Mouse (Mus musculus) MEL (cell line): ENCODE measurements at regions not wholly inside any gene's neighbourhood (a gene's known extent, or its start where the extent isn't known, plus 50 kb on each side); places are given as distances from the start of the nearest gene placed in this dataset.

Source experiments
- DNase-seq: peaks from one replicate; pipeline ENCODE4 v3.0.0; 2011; ENCODE audit warnings: low read depth, low spot score
- H3K27ac ChIP-seq: 2 replicates; pipeline ENCODE4 v1.5.1; 2012; ENCODE audit warnings: low read depth, mild to moderate bottlenecking, control low read depth, low read length, moderate library complexity; ENCODE audit not compliant: control insufficient read depth
- H3K27me3 ChIP-seq, 2 experiments: fragments of 150-350 bp in 1 of 2; sonication (generic) in 1 of 2; 2 replicates each; pipeline ENCODE4 v1.6.1; 2012; ENCODE audit warnings: low read length in 2 of 2, mild to moderate bottlenecking in 2 of 2, improper control_type of control experiment in 1 of 2, moderate library complexity in 1 of 2; ENCODE audit not compliant: insufficient read depth in 2 of 2, control insufficient read depth in 1 of 2
- H3K36me3 ChIP-seq, 2 experiments: 2 replicates each; pipeline ENCODE4 v1.6.1; 2012 to 2014; ENCODE audit warnings: low read length in 2 of 2, improper control_type of control experiment in 1 of 2, inconsistent platforms in 1 of 2, mild to moderate bottlenecking in 1 of 2; ENCODE audit not compliant: insufficient read depth in 2 of 2, control insufficient read depth in 1 of 2
- H3K4me1 ChIP-seq, 2 experiments: fragments of 150-350 bp in 1 of 2; sonication (generic) in 1 of 2; 2 replicates each; pipeline ENCODE4 v1.6.1; 2012; ENCODE audit warnings: low read length in 2 of 2, improper control_type of control experiment in 1 of 2, mild to moderate bottlenecking in 1 of 2; ENCODE audit not compliant: insufficient read depth in 2 of 2, control insufficient read depth in 1 of 2
- H3K4me3 ChIP-seq, 2 experiments: fragments of 150-350 bp in 1 of 2; sonication (generic) in 1 of 2; 2 replicates each; pipeline ENCODE4 v1.5.1; 2012; ENCODE audit warnings: low read depth in 2 of 2, low read length in 2 of 2, mild to moderate bottlenecking in 2 of 2, moderate library complexity in 2 of 2, control low read depth in 1 of 2, improper control_type of control experiment in 1 of 2; ENCODE audit not compliant: control insufficient read depth in 1 of 2, insufficient read depth in 1 of 2
- H3K79me2 ChIP-seq: 2 replicates; pipeline ENCODE4 v1.6.1; 2012; ENCODE audit warnings: mild to moderate bottlenecking, low read length, moderate library complexity; ENCODE audit not compliant: control insufficient read depth, poor library complexity, insufficient read depth
- H3K9ac ChIP-seq: 2 replicates; pipeline ENCODE4 v1.6.1; 2012; ENCODE audit warnings: low read depth, mild to moderate bottlenecking, control low read depth, low read length, moderate library complexity; ENCODE audit not compliant: control insufficient read depth, poor library complexity, severe bottlenecking
- H3K9me3 ChIP-seq: fragments of 150-350 bp; sonication (generic); replicated peaks from 2 replicates; pipeline ENCODE4 v1.6.1; 2012; ENCODE audit warnings: mild to moderate bottlenecking, low read length, improper control_type of control experiment, moderate library complexity; ENCODE audit not compliant: insufficient read depth
- CHD1 ChIP-seq: IDR thresholded peaks from 2 replicates; pipeline ENCODE4 v1.6.1; 2012; ENCODE audit warnings: low read depth, mild to moderate bottlenecking, inconsistent platforms, low read length, improper control_type of control experiment
- CTCF ChIP-seq, 3 experiments: IDR thresholded peaks in 2 of 3; conservative IDR thresholded peaks in 1 of 3; 2 replicates each; pipeline ENCODE4 v1.5.1; 2011 to 2012; ENCODE audit warnings: low read length in 3 of 3, low read depth in 2 of 3, mild to moderate bottlenecking in 2 of 3, improper control_type of control experiment in 1 of 3, inconsistent platforms in 1 of 3, mixed read lengths in 1 of 3, moderate library complexity in 1 of 3; ENCODE audit not compliant: control insufficient read depth in 1 of 3, insufficient read depth in 1 of 3, poor library complexity in 1 of 3, severe bottlenecking in 1 of 3
- E2F4 ChIP-seq: IDR thresholded peaks from 2 replicates; pipeline ENCODE4 v1.6.1; 2011; ENCODE audit warnings: low read depth, low read length, improper control_type of control experiment, borderline replicate concordance
- ELF1 ChIP-seq: IDR thresholded peaks from 2 replicates; pipeline ENCODE4 v1.6.1; 2014; ENCODE audit warnings: low read depth, mild to moderate bottlenecking, inconsistent platforms, low read length, improper control_type of control experiment, moderate library complexity
- EP300 ChIP-seq, 2 experiments: IDR thresholded peaks; 2 replicates each; pipeline ENCODE4 v1.6.1; 2011; ENCODE audit warnings: improper control_type of control experiment in 2 of 2, low read length in 2 of 2, low read depth in 1 of 2, mild to moderate bottlenecking in 1 of 2
- GABPA ChIP-seq: IDR thresholded peaks from 2 replicates; pipeline ENCODE4 v1.6.1; 2012; ENCODE audit warnings: low read depth, mild to moderate bottlenecking, inconsistent platforms, low read length, improper control_type of control experiment, moderate library complexity
- GATA1 ChIP-seq: IDR thresholded peaks from 2 replicates; pipeline ENCODE4 v1.6.1; 2011; ENCODE audit warnings: low read depth, low read length, improper control_type of control experiment
- MAZ ChIP-seq: IDR thresholded peaks from 2 replicates; pipeline ENCODE4 v1.6.1; 2012; ENCODE audit warnings: low read depth, mild to moderate bottlenecking, inconsistent platforms, low read length, improper control_type of control experiment
- MEF2A ChIP-seq: IDR thresholded peaks from 2 replicates; pipeline ENCODE4 v1.6.1; 2014; ENCODE audit warnings: low read depth, mild to moderate bottlenecking, inconsistent platforms, low read length, improper control_type of control experiment; ENCODE audit not compliant: poor library complexity, insufficient replicate concordance, severe bottlenecking; ENCODE audit errors: extremely low read depth
- MXI1 ChIP-seq: IDR thresholded peaks from 2 replicates; pipeline ENCODE4 v1.6.1; 2011; ENCODE audit warnings: mild to moderate bottlenecking, low read depth, low read length, improper control_type of control experiment
- NELFE ChIP-seq: IDR thresholded peaks from 2 replicates; pipeline ENCODE4 v1.6.1; 2011; ENCODE audit warnings: low read depth, low read length, improper control_type of control experiment
- POLR2AphosphoS5 ChIP-seq: IDR thresholded peaks from 2 replicates; pipeline ENCODE4 v1.6.1; 2012; ENCODE audit warnings: low read depth, borderline replicate concordance, mild to moderate bottlenecking, inconsistent platforms, low read length, moderate library complexity, mixed read lengths
- SMC3 ChIP-seq: IDR thresholded peaks from 2 replicates; pipeline ENCODE4 v1.6.1; 2011; ENCODE audit warnings: low read depth, low read length, improper control_type of control experiment
- TBP ChIP-seq: IDR thresholded peaks from 2 replicates; pipeline ENCODE4 v1.8.0; 2011; ENCODE audit warnings: low read depth, low read length, improper control_type of control experiment
- TCF12 ChIP-seq: IDR thresholded peaks from 2 replicates; pipeline ENCODE4 v1.6.1; 2014; ENCODE audit warnings: low read depth, mild to moderate bottlenecking, inconsistent platforms, low read length, improper control_type of control experiment, moderate library complexity
- USF1 ChIP-seq: IDR thresholded peaks from 2 replicates; pipeline ENCODE4 v1.6.1; 2014; ENCODE audit warnings: low read depth, mild to moderate bottlenecking, inconsistent platforms, low read length, improper control_type of control experiment, moderate library complexity
- USF2 ChIP-seq, 2 experiments: IDR thresholded peaks; 2 replicates each; pipeline ENCODE4 v1.6.1; 2011 to 2012; ENCODE audit warnings: improper control_type of control experiment in 2 of 2, low read length in 2 of 2, borderline replicate concordance in 1 of 2, inconsistent platforms in 1 of 2, low read depth in 1 of 2, mild to moderate bottlenecking in 1 of 2; ENCODE audit not compliant: insufficient read depth in 1 of 2
- ZC3H11A ChIP-seq: IDR thresholded peaks from 2 replicates; pipeline ENCODE4 v1.6.1; 2012; ENCODE audit warnings: low read depth, mild to moderate bottlenecking, inconsistent platforms, low read length, improper control_type of control experiment
- ZKSCAN1 ChIP-seq: IDR thresholded peaks from 2 replicates; pipeline ENCODE4 v1.6.1; 2012; ENCODE audit warnings: low read depth, mild to moderate bottlenecking, inconsistent platforms, low read length, improper control_type of control experiment, moderate library complexity

GRCm38 (mm10) chr1:121802476-121802875, 234.7 kb upstream of the Ddx18 start:
- no peaks in the 10 kb centered on the region for H3K9me3 ChIP-seq
- no peak for DNase-seq
- no peaks in the 10 kb centered on the region for H3K27me3 ChIP-seq
- no peak overlapping the region for H3K27ac ChIP-seq
- H3K36me3 ChIP-seq = no peaks in the 10 kb centered on the region
- H3K4me1 ChIP-seq = no peaks in the 10 kb centered on the region
- TF ChIP-seq TBP (no peak), MEF2A (no peak), ZC3H11A (no peak), USF1 (no peak), SMC3 (no peak), ELF1 (no peak), ZKSCAN1 (no peak), TCF12 (no peak), MXI1 (no peak), CHD1 (no peak), USF2 (IDR thresholded peaks at IDR 0.05; ENCODE audit: borderline replicate concordance in 1 of 2, insufficient read depth in 1 of 2, low read depth in 1 of 2, low read length in 2 of 2) (no peak), CTCF (IDR thresholded peaks at IDR 0.05 in 2 of 3, conservative IDR thresholded peaks at IDR 0.05 in 1 of 3; ENCODE audit: control insufficient read depth in 1 of 3, insufficient read depth in 1 of 3, low read depth in 2 of 3, low read length in 3 of 3, poor library complexity in 1 of 3, severe bottlenecking in 1 of 3) (no peak), POLR2AphosphoS5 (no peak), MAZ (no peak)
- H3K9ac ChIP-seq = no peak overlapping the region
- H3K79me2 ChIP-seq = no peaks in the 10 kb centered on the region
- no peak overlapping the region for H3K4me3 ChIP-seq

- H3K9ac ChIP-seq = no peak overlapping the region
- H3K36me3 ChIP-seq = no peaks in the 10 kb centered on the region
- no peaks in the 10 kb centered on the region for H3K27me3 ChIP-seq
- DNase-seq = no peak
- TF ChIP-seq E2F4 (no peak), TCF12 (no peak), NELFE (no peak), CTCF (IDR thresholded peaks at IDR 0.05 in 2 of 3, conservative IDR thresholded peaks at IDR 0.05 in 1 of 3; ENCODE audit: control insufficient read depth in 1 of 3, insufficient read depth in 1 of 3, low read depth in 2 of 3, low read length in 3 of 3, poor library complexity in 1 of 3, severe bottlenecking in 1 of 3) (no peak), GABPA (no peak), TBP (no peak), GATA1 (no peak), EP300 (IDR thresholded peaks at IDR 0.05; ENCODE audit: low read depth in 1 of 2, low read length in 2 of 2) (no peak), MEF2A (no peak)
- H3K4me3 ChIP-seq = no peak overlapping the region
- no peaks in the 10 kb centered on the region for H3K79me2 ChIP-seq
- no peaks in the 10 kb centered on the region for H3K9me3 ChIP-seq
- no peaks in the 10 kb centered on the region for H3K4me1 ChIP-seq
- H3K27ac ChIP-seq = no peak overlapping the region
Measured at GRCm38 (mm10) chr1:121798502-121798901, 230.7 kb upstream of the Ddx18 start.
